Mouse (Mus musculus): ENCODE results near the gene Haus8. TPM values are rescaled to one million over a fixed set of nuclear protein-coding genes. Genes with fewer than 3 reads are reported as not detected.
"Not testable (repeated sequence)": the region's sequence is repeated elsewhere in the genome, so short reads cannot be mapped to it uniquely, and the experiment has no call there.

Gene Haus8
- 15.4 and 17.6 TPM in 2 replicates for polyA plus RNA-seq (2012; rRNA removed)

DNA sequence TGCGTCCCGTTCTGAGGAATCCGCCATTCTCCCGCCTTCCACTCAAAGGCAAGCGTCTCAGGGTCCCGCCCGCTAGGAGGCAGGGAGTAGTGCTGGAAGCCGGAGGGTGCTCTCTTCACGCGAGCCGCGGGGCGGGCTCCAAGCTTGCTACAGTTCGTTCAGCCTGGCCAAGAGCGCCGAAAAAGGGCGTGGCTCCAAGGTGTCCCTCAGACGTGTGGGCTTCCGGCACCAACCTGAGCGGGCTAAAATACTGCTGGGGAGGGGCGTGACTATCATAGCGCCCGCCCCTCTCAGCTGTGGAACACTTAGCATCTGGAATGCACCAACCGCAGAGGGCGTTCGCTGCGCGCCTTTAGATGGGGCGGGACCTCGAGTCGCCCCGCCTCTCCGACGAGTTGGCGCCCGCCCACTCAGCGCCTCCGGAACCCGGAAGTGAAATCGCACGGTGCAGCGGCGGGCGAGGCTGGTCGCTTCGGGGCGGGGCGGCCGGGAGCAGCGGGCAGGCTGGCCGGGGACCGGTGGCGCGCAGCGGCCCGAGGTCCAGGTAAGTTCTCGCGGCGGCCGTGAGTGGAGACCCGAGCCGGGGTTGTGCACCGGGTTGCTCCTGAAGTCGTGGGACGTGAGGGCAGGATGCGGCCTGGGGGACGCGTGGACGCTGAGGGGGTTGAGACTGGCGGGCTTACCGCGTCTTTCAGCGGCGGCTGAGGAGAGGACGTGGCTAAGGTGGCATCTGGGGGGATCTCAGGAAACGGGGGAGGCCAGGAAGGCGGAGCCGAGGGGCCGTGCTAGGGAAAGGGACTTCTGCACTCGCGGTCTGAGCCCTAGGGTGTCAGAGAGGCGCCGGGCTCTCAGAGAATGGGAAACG lies at the start of gene Haus8, which contains the start of gene Myo9b:
Gene Haus8, minus strand, starts transcription at position 649 of the 865 bp plus-strand sequence.
Gene Myo9b, plus strand, starts transcription at position 429 of the 865 bp plus-strand sequence.
- TF ChIP-seq CTCF (IDR thresholded peaks at IDR 0.05; ENCODE audit: borderline replicate concordance, insufficient read depth, low read depth, low read length) (peak; percentile 19; the same call in 1 of the 2 replicates), POLR2A (IDR thresholded peaks at IDR 0.05; ENCODE audit: borderline replicate concordance, insufficient read depth, low read length) (peak; percentile 39; the same call in 1 of the 2 replicates)
- peak; percentile 93 to 94 for DNase-seq
- H3K4me1 ChIP-seq (ENCODE audit: control insufficient read depth, insufficient read depth, low read length) = peaks cover 16% of the 10 kb centered on the region
- no peak within 1 kb of the TSS for H3K27ac ChIP-seq (ENCODE audit: insufficient read depth, low read length)
- H3K4me3 ChIP-seq (replicated peaks; ENCODE audit: insufficient read depth, low read depth, low read length) = peak within 1 kb of the TSS; percentile 67
- WGBS = under 1% methylated on average over 83 of the region's 84 CpGs
- no peaks in the 10 kb centered on the region for H3K27me3 ChIP-seq (ENCODE audit: control insufficient read depth, insufficient read depth, low read length)

DNA sequence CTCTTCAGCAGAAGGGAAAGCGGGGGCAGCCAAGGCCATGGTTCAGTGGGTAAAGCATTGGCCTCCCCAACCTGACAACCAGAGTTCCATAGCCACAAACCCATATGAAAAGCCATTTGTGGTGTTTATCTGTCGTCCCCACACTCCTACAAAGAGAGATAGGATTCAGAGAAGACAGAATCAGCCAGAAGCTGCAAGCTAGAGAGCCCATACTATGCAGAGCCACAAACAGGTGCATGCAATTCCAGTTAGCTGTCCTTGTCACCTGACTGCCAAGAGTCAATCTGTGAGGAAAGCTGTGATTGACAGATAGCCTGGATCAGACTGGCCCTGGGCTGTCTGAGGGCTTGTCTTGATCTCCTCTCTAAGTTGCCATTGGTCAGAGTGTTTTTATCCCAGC lies 47.0 kb upstream of the Haus8 start:
- DNase-seq; H3K4me3 ChIP-seq (replicated peaks; ENCODE audit: insufficient read depth, low read depth, low read length); H3K27me3 ChIP-seq (ENCODE audit: control insufficient read depth, insufficient read depth, low read length); H3K4me1 ChIP-seq (ENCODE audit: control insufficient read depth, insufficient read depth, low read length); H3K27ac ChIP-seq (ENCODE audit: insufficient read depth, low read length): not testable (repeated sequence)
- 89% methylated on average over 2 of the region's 2 CpGs for WGBS

DNA sequence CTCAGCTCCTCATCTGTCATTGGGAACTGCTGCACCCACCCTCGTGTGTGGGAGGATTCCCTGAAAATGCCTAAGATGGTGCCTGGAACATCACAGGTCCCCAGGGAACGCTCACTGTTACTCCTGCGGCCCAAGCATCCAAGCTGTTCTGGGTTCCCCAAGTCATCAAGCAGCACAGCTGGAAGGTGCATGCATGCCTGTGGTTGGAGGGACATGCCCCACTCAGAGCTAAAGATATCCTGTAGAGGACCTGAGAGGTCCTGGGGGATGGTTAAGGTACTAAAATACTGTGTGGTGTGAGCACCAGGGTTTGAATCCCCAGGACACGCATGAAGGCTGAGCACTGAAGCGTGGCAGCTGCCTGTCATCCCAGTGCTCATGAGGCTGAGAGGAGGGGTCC lies 45.9 kb upstream of the Haus8 start:
- H3K4me3 ChIP-seq (replicated peaks; ENCODE audit: insufficient read depth, low read depth, low read length); H3K4me1 ChIP-seq (ENCODE audit: control insufficient read depth, insufficient read depth, low read length); DNase-seq; H3K27me3 ChIP-seq (ENCODE audit: control insufficient read depth, insufficient read depth, low read length); H3K27ac ChIP-seq (ENCODE audit: insufficient read depth, low read length): not testable (repeated sequence)
- 81% methylated on average over 5 of the region's 5 CpGs for WGBS

DNA sequence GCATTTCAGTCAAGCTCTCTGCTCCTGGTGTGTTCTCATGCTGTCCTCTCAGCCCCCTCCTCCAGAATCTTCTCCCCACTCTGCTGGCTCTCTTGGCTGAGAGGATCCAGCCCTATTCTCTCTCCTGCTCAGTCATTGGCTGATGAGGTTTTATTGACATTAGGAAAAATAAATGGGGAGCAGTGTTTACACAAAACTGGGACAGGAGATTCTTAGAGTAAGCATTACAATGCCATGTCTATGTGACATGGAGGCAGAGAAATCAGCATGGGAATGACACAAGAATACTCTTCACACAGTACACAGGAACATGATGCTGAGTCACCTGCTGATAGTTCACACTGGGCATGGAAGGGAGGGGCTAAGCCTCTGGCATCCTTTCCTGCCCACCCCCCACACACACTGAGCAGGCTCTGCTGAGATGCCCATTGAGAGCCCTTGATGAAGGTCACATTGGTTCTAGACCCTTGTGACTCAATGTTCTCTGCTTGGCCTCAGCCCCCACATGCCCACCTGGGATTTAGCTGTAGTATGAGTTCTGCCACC lies 43.8 kb upstream of the Haus8 start:
- H3K4me3 ChIP-seq (replicated peaks; ENCODE audit: insufficient read depth, low read depth, low read length) = no peak overlapping the region
- H3K27ac ChIP-seq (ENCODE audit: insufficient read depth, low read length) = no peak overlapping the region
- DNase-seq = no peak
- no peaks in the 10 kb centered on the region for H3K27me3 ChIP-seq (ENCODE audit: control insufficient read depth, insufficient read depth, low read length)
- TF ChIP-seq POLR2A (IDR thresholded peaks at IDR 0.05; ENCODE audit: borderline replicate concordance, insufficient read depth, low read length) (no peak), CTCF (IDR thresholded peaks at IDR 0.05; ENCODE audit: borderline replicate concordance, insufficient read depth, low read depth, low read length) (no peak)
- H3K4me1 ChIP-seq (ENCODE audit: control insufficient read depth, insufficient read depth, low read length) = no peaks in the 10 kb centered on the region

DNA sequence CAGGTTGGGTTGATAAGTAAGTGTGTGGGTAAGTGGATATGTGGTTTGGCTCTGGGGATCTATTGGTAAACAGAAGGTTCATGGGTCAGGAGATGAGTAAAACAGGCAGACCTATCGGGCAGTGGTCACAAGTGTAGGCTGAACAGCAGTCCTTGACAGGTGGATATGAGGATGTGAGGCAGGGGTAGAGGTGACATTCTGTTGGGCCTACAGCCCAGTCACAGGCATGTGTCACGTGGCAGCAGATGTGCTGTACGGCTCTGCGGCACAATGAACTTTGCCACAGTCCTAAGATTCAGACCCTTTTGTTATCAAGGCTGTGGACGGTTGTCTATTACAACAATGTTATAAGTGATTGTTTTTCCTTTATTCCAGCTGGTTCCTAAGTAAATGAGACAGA lies 43.2 kb upstream of the Haus8 start:
- Histone ChIP-seq H3K27me3 (ENCODE audit: control insufficient read depth, insufficient read depth, low read length) (no peaks in the 10 kb centered on the region), H3K4me1 (ENCODE audit: control insufficient read depth, insufficient read depth, low read length) (no peaks in the 10 kb centered on the region), H3K27ac (ENCODE audit: insufficient read depth, low read length) (no peak overlapping the region), H3K4me3 (replicated peaks; ENCODE audit: insufficient read depth, low read depth, low read length) (no peak overlapping the region)
- no peak for TF ChIP-seq CTCF (IDR thresholded peaks at IDR 0.05; ENCODE audit: borderline replicate concordance, insufficient read depth, low read depth, low read length)
- TF ChIP-seq POLR2A (IDR thresholded peaks at IDR 0.05; ENCODE audit: borderline replicate concordance, insufficient read depth, low read length) = no peak
- 89% methylated on average over 5 of the region's 5 CpGs for WGBS
- no peak for DNase-seq

DNA sequence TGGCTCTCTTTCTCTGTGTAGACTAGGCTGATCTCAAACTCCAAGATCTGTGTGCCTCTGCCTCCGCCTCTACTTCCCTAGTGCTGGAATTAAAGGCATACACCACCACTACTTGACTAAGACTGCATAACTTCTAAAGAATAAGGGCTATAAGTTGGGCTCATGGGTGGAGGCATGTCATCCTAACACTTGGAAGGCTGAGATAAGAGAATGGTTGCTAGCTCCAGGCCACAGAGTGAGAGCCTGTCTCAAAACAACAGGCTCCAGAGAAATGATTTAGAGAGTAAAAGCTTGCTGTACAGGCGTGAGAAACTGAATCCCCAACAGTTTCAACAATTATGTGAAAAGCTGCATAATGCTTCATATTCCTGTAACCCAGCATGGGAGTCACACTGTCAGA lies 41.2 kb upstream of the Haus8 start:
- WGBS = 92% methylated on average over 2 of the region's 2 CpGs
- TF ChIP-seq POLR2A (IDR thresholded peaks at IDR 0.05; ENCODE audit: borderline replicate concordance, insufficient read depth, low read length) (no peak), CTCF (IDR thresholded peaks at IDR 0.05; ENCODE audit: borderline replicate concordance, insufficient read depth, low read depth, low read length) (no peak)
- Histone ChIP-seq H3K27ac (ENCODE audit: insufficient read depth, low read length) (no peak overlapping the region), H3K27me3 (ENCODE audit: control insufficient read depth, insufficient read depth, low read length) (no peaks in the 10 kb centered on the region), H3K4me3 (replicated peaks; ENCODE audit: insufficient read depth, low read depth, low read length) (no peak overlapping the region), H3K4me1 (ENCODE audit: control insufficient read depth, insufficient read depth, low read length) (no peaks in the 10 kb centered on the region)
- no peak for DNase-seq

DNA sequence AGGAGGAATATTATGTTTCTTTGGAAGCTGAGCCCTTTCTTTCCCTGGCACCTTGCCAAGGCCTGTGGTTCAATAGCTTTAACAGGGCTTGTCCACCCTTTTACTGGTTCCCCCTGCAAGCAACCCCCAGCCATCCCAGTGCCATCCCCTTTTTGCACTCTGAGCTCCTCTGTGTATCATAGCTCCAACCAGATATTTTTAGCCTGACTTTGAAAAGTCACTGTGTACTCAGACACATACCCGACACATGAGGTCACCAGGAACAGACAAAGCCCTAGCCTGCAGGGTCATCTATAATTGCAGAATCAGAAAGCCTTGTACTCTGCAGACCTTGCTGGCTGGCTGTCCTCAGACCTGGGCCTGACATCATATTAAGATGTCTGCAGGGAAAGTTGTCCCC lies 40.0 kb upstream of the Haus8 start:
- peak in 1 of 2 experiments; percentile 9 for DNase-seq
- Histone ChIP-seq H3K4me3 (replicated peaks; ENCODE audit: insufficient read depth, low read depth, low read length) (no peak overlapping the region), H3K27me3 (ENCODE audit: control insufficient read depth, insufficient read depth, low read length) (no peaks in the 10 kb centered on the region), H3K4me1 (ENCODE audit: control insufficient read depth, insufficient read depth, low read length) (no peaks in the 10 kb centered on the region), H3K27ac (ENCODE audit: insufficient read depth, low read length) (no peak overlapping the region)
- TF ChIP-seq CTCF (IDR thresholded peaks at IDR 0.05; ENCODE audit: borderline replicate concordance, insufficient read depth, low read depth, low read length) (no peak), POLR2A (IDR thresholded peaks at IDR 0.05; ENCODE audit: borderline replicate concordance, insufficient read depth, low read length) (no peak)
- 86% methylated on average over 1 of the region's 1 CpGs for WGBS

DNA sequence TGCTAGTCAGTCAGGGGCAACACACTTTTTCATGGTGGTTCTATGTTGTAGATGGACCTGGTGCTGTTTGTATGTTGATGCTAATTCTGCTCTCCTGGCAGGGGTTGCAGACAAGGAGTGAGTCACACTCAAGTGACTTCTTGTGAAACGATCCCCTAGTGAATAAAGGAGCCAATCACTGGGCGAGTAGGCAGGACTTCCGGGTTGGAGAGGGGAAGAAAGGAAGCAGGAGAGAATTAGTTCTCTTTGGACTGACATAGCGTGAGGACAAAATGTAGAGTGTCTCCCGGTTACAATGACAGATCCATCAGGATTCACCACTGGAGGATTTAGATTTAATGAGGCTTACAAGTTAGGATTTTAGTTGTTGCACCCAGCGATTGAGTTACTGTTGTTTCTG lies 37.7 kb upstream of the Haus8 start:
- TF ChIP-seq CTCF (IDR thresholded peaks at IDR 0.05; ENCODE audit: borderline replicate concordance, insufficient read depth, low read depth, low read length) (no peak), POLR2A (IDR thresholded peaks at IDR 0.05; ENCODE audit: borderline replicate concordance, insufficient read depth, low read length) (no peak)
- H3K27me3 ChIP-seq (ENCODE audit: control insufficient read depth, insufficient read depth, low read length) = no peaks in the 10 kb centered on the region
- no peak for DNase-seq
- no peaks in the 10 kb centered on the region for H3K4me1 ChIP-seq (ENCODE audit: control insufficient read depth, insufficient read depth, low read length)
- no peak overlapping the region for H3K27ac ChIP-seq (ENCODE audit: insufficient read depth, low read length)
- WGBS = 70% methylated on average over 6 of the region's 6 CpGs
- no peak overlapping the region for H3K4me3 ChIP-seq (replicated peaks; ENCODE audit: insufficient read depth, low read depth, low read length)
